Mouse (Mus musculus): Measurements from ENCODE around the gene Zfp607a. TPM values are rescaled to one million over a fixed set of nuclear protein-coding genes. Genes with fewer than 3 reads are reported as not detected.
"Not testable (repeated sequence)": the region's sequence is repeated elsewhere in the genome, so short reads cannot be mapped to it uniquely, and the experiment has no call there.

Zfp607a gene
- polyA plus RNA-seq, 1 experiment from 2014 or later = 3.9 TPM

GRCm38 (mm10) chr7:27862578-27862977, 5.3 kb downstream of the Zfp607a start:
- H3K9ac ChIP-seq; H3K27ac ChIP-seq; H3K4me1 ChIP-seq; H3K4me3 ChIP-seq (replicated peaks); ATAC-seq (ENCODE audit: insufficient read depth, low FRiP score, low read depth); H3K4me2 ChIP-seq; H3K27me3 ChIP-seq (replicated peaks); H3K9me3 ChIP-seq: not testable (repeated sequence)
- peaks cover 19% of the 10 kb centered on the region for H3K36me3 ChIP-seq
- 84% methylated on average over 5 of the region's 5 CpGs for WGBS

DNA sequence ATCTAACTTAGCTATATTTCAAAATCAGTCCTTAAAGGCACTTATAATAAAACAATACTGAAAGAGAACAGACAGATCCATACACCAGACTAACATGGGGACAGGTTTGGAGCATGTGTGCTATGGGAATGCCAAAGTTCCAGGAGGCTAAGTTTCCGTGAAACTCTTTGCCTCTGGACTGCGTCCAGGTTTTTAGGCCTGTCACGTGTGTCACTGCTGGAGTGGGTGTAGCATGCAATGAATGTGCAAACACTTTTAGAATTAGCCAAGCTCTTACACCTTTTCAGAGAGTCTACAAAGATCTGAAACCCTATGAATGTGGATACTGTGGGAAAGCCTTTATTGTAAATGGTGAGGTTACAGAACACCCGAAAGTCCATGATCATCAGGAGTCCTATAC, 24.4 kb downstream of the Zfp607a start:
- Histone ChIP-seq H3K36me3 (peaks cover 36% of the 10 kb centered on the region), H3K27me3 (replicated peaks) (no peaks in the 10 kb centered on the region), H3K4me3 (replicated peaks) (no peak overlapping the region), H3K4me2 (no peak overlapping the region), H3K27ac (no peak overlapping the region), H3K9me3 (no peaks in the 10 kb centered on the region), H3K4me1 (no peaks in the 10 kb centered on the region), H3K9ac (no peak overlapping the region)
- WGBS = 93% methylated on average over 4 of the region's 4 CpGs
- ATAC-seq (ENCODE audit: insufficient read depth, low FRiP score, low read depth) = no peak

- no peaks in the 10 kb centered on the region for H3K4me1 ChIP-seq
- no peaks in the 10 kb centered on the region for H3K27me3 ChIP-seq (replicated peaks)
- H3K36me3 ChIP-seq = no peaks in the 10 kb centered on the region
- WGBS = 93% methylated on average over 4 of the region's 4 CpGs
- H3K9ac ChIP-seq = no peak overlapping the region
- H3K4me3 ChIP-seq (replicated peaks) = no peak overlapping the region
- no peak for ATAC-seq (ENCODE audit: insufficient read depth, low FRiP score, low read depth)
- no peak overlapping the region for H3K27ac ChIP-seq
- no peak overlapping the region for H3K4me2 ChIP-seq
- H3K9me3 ChIP-seq = no peaks in the 10 kb centered on the region
Observed at GRCm38 (mm10) chr7:27900601-27901000, 43.3 kb downstream of the Zfp607a start.

GRCm38 (mm10) chr7:27905061-27905848, 47.9 kb downstream of the Zfp607a start:
- no peaks in the 10 kb centered on the region for H3K4me1 ChIP-seq
- no peaks in the 10 kb centered on the region for H3K27me3 ChIP-seq (replicated peaks)
- H3K9me3 ChIP-seq = no peaks in the 10 kb centered on the region
- H3K27ac ChIP-seq = peak overlapping the region; percentile 31; the same call in 1 of the 2 replicates
- WGBS = 67% methylated on average over 11 of the region's 11 CpGs
- no peak overlapping the region for H3K4me3 ChIP-seq (replicated peaks)
- no peak for ATAC-seq (ENCODE audit: insufficient read depth, low FRiP score, low read depth)
- H3K36me3 ChIP-seq = peaks cover 4% of the 10 kb centered on the region; the same call in 1 of the 2 replicates
- H3K4me2 ChIP-seq = no peak overlapping the region
- H3K9ac ChIP-seq = no peak overlapping the region

- ATAC-seq (ENCODE audit: insufficient read depth, low FRiP score, low read depth); H3K9ac ChIP-seq; H3K27me3 ChIP-seq (replicated peaks); H3K4me2 ChIP-seq; H3K9me3 ChIP-seq; H3K27ac ChIP-seq; H3K4me3 ChIP-seq (replicated peaks); H3K4me1 ChIP-seq: not testable (repeated sequence)
- WGBS = 87% methylated on average over 4 of the region's 4 CpGs
- peaks cover 18% of the 10 kb centered on the region for H3K36me3 ChIP-seq
Observed at GRCm38 (mm10) chr7:27910952-27911351, 53.6 kb downstream of the Zfp607a start.

DNA sequence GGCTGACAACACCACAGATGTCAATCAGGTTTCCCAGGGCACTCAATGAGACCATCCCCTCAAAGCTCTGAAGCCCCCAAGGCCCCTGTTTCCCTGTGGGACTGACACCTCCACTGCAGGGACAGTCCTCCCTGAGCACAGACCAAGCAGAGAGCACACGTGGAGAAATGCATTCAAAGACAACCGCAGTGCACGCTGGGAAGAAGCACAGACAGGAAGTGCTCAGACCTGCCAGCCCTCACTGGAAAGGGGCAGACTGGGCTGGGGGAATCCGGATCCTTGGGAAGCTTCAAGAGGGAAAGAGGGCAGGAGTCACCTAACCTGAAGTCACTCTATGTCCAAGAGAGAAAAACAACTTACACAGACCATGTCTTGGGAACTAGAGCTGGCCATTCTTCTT, 69.7 kb downstream of the Zfp607a start:
- H3K9me3 ChIP-seq; H3K4me2 ChIP-seq; H3K4me1 ChIP-seq; H3K36me3 ChIP-seq; H3K27ac ChIP-seq; H3K27me3 ChIP-seq (replicated peaks); H3K9ac ChIP-seq; ATAC-seq (ENCODE audit: insufficient read depth, low FRiP score, low read depth); H3K4me3 ChIP-seq (replicated peaks): not testable (repeated sequence)
- WGBS = 43% methylated on average over 4 of the region's 4 CpGs

- H3K4me1 ChIP-seq = 0 out of 2 replicates have a peak, but pooled peaks cover 6% of the 10 kb centered on the region
- 0 out of 2 replicates have a peak within 1 kb of the TSS, but pooled peaks have one; percentile 17 for H3K27ac ChIP-seq
- H3K27me3 ChIP-seq (replicated peaks) = no peaks in the 10 kb centered on the region
- WGBS = 3% methylated on average over 40 of the region's 40 CpGs
- peak within 1 kb of the TSS; percentile 74 for H3K4me2 ChIP-seq
- H3K9me3 ChIP-seq = no peaks in the 10 kb centered on the region
- peak; percentile 87; the same call in 1 of the 2 replicates for ATAC-seq (ENCODE audit: insufficient read depth, low FRiP score, low read depth)
- H3K9ac ChIP-seq = peak within 1 kb of the TSS; percentile 46; the same call in 1 of the 2 replicates
- H3K4me3 ChIP-seq (replicated peaks) = peak within 1 kb of the TSS; percentile 57
- no peaks in the 10 kb centered on the region; the same call in 1 of the 2 replicates for H3K36me3 ChIP-seq
Observed at GRCm38 (mm10) chr7:27928818-27929695, 71.7 kb downstream of the Zfp607a start, which contains the start of gene Zfp974. Gene Zfp974 (minus strand): TSS chr7:27929460.

Other genes with a start within 250 kb of the Zfp607a start
- 1.6 and 1.8 TPM in 2 replicates for gene Ttc9b, start 203.6 kb upstream of the Zfp607a start, polyA plus RNA-seq (2015; fragmentation: Nextera tagmentation; extraction: Ambion mirVana)
- gene Map3k10, start 182.9 kb upstream of the Zfp607a start, polyA plus RNA-seq (2015; fragmentation: Nextera tagmentation; extraction: Ambion mirVana) = 7.1 and 8.3 TPM in 2 replicates
- 2.9 and 4.2 TPM in 2 replicates for gene Zfp607b, start 168.2 kb upstream of the Zfp607a start, polyA plus RNA-seq (2015; fragmentation: Nextera tagmentation; extraction: Ambion mirVana)
- gene Zfp60, start 126.1 kb upstream of the Zfp607a start, polyA plus RNA-seq (2015; fragmentation: Nextera tagmentation; extraction: Ambion mirVana) = 27.1 and 30.8 TPM in 2 replicates
- 2.0 and 2.1 TPM in 2 replicates for gene Zfp626, start 50.3 kb upstream of the Zfp607a start, polyA plus RNA-seq (2015; fragmentation: Nextera tagmentation; extraction: Ambion mirVana)
- gene Zfp59, start 18.9 kb upstream of the Zfp607a start, polyA plus RNA-seq (2015; fragmentation: Nextera tagmentation; extraction: Ambion mirVana) = 6.1 and 6.8 TPM in 2 replicates
- gene Zfp974, start 71.9 kb downstream of the Zfp607a start, polyA plus RNA-seq (2015; fragmentation: Nextera tagmentation; extraction: Ambion mirVana) = 9.4 and 10.3 TPM in 2 replicates
- 18.3 and 20.0 TPM in 2 replicates for gene Zfp780b, start 121.6 kb downstream of the Zfp607a start, polyA plus RNA-seq (2015; fragmentation: Nextera tagmentation; extraction: Ambion mirVana)
- gene Zfp850, start 156.6 kb downstream of the Zfp607a start, polyA plus RNA-seq (2015; fragmentation: Nextera tagmentation; extraction: Ambion mirVana) = 3.3 and 3.9 TPM in 2 replicates
- 243 and 255 TPM in 2 replicates for gene Psmc4, start 192.6 kb downstream of the Zfp607a start, polyA plus RNA-seq (2015; fragmentation: Nextera tagmentation; extraction: Ambion mirVana)
- gene Fcgbp, start 213.7 kb downstream of the Zfp607a start, polyA plus RNA-seq (2015; fragmentation: Nextera tagmentation; extraction: Ambion mirVana) = 41.3 and 43.3 TPM in 2 replicates

Measured in stomach, embryonic 15.5 days (tissue).